In the genomic region with DNA sequence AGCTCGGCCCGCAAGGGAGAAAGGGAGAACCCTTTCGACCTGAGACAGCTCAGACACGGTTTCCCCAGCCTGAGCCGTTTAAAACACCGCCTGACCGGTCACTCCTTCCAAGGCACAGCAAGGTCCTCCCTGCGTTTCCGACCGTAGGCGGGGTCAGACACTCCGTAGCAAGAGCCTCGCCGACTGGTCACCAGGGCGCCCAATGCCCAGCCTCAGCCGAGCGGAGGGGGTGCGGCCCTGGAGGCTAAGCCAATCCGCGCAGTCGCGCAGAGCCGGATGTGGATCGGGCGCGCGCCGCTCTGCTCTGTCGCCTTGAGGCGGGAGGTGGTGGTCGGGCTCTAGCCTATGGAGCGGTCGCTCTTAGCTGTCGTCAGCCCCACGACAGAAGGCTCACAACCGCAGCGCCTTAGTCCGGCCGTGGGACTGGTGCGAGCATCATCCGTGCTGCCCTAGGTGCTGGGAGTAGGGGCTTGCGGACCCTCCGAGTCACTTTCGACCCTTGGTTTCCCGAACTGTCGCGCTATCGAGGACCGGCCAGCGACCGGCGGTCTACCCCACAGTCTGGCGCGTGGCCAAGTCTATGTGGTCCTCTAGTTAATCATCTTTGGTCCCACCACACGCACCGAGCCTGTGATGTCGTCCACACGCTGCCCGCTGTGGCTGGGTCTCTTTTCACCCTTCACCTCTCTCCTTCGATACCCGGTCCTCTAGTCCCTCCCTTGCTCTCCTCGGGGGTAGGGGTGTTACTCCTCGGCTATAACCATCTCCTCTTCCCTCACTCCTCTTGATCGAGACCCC, we compare ENCODE assay signal across 7 mouse cellular contexts. TPM values are rescaled to one million over a fixed set of nuclear protein-coding genes. Genes with fewer than 3 reads are reported as not detected.
DNase-seq lines count a peak whose midpoint lies in the region; ATAC-seq lines count a peak whose summit lies in the region.

A gene (minus strand): TSS at position 193 of the 798 bp plus-strand sequence.

- no peaks in the 10 kb centered on the region; the same call in 1 of the 2 replicates for H3K4me1 ChIP-seq in embryonic facial prominence, embryonic 11.5 days (ENCODE audit: control insufficient read depth, insufficient read depth, low read length)
- peaks cover 19% of the 10 kb centered on the region for H3K4me1 ChIP-seq in limb, embryonic 10.5 days
- H3K4me1 ChIP-seq in midbrain, embryonic 13.5 days (replicated peaks): peaks cover 24% of the 10 kb centered on the region

- no peaks in the 10 kb centered on the region for H3K27me3 ChIP-seq in embryonic facial prominence, embryonic 11.5 days (ENCODE audit: control insufficient read depth, insufficient read depth, low read length)
- no peaks in the 10 kb centered on the region for H3K27me3 ChIP-seq in limb, embryonic 10.5 days (ENCODE audit: low read depth, poor library complexity, severe bottlenecking)
- no peaks in the 10 kb centered on the region for H3K27me3 ChIP-seq in midbrain, embryonic 13.5 days

- peak; percentile 99 for ATAC-seq in embryonic facial prominence, embryonic 11.5 days (replicated peaks; ENCODE audit: insufficient number of reproducible peaks, low FRiP score, low TSS enrichment, low read depth)
- peak; percentile 75 for ATAC-seq in granulocyte monocyte progenitor cell, adult 5-6 weeks (replicated peaks; ENCODE audit: poor library complexity, severe bottlenecking)
- peak; percentile 100 for ATAC-seq in midbrain, embryonic 13.5 days

- peak within 1 kb of the TSS; percentile 80 for H3K4me2 ChIP-seq in embryonic facial prominence, embryonic 11.5 days (ENCODE audit: low read depth, low read length)
- H3K4me2 ChIP-seq in midbrain, embryonic 13.5 days (replicated peaks): peak within 1 kb of the TSS; percentile 91

- no peaks in the 10 kb centered on the region for H3K9me3 ChIP-seq in embryonic facial prominence, embryonic 11.5 days (replicated peaks; ENCODE audit: control insufficient read depth, low read length)
- no peaks in the 10 kb centered on the region for H3K9me3 ChIP-seq in limb, embryonic 10.5 days (replicated peaks)
- H3K9me3 ChIP-seq in midbrain, embryonic 13.5 days: no peaks in the 10 kb centered on the region

- H3K36me3 ChIP-seq in embryonic facial prominence, embryonic 11.5 days (replicated peaks; ENCODE audit: control insufficient read depth, insufficient read depth, low read depth, low read length): no peaks in the 10 kb centered on the region; the same call in 1 of the 2 replicates
- H3K36me3 ChIP-seq in limb, embryonic 10.5 days: peaks cover 35% of the 10 kb centered on the region
- peaks cover 31% of the 10 kb centered on the region for H3K36me3 ChIP-seq in midbrain, embryonic 13.5 days

- peak within 1 kb of the TSS; percentile 83 for H3K4me3 ChIP-seq in embryonic facial prominence, embryonic 11.5 days (ENCODE audit: low read depth, low read length)
- H3K4me3 ChIP-seq in limb, embryonic 10.5 days: peak within 1 kb of the TSS; percentile 83
- H3K4me3 ChIP-seq in midbrain, embryonic 13.5 days (replicated peaks): peak within 1 kb of the TSS; percentile 86

- peak within 1 kb of the TSS; percentile 74 for H3K9ac ChIP-seq in embryonic facial prominence, embryonic 11.5 days (replicated peaks; ENCODE audit: low read length)
- H3K9ac ChIP-seq in midbrain, embryonic 13.5 days (replicated peaks): peak within 1 kb of the TSS; percentile 86

- WGBS in embryonic facial prominence, embryonic 11.5 days: under 1% methylated on average over 63 of the region's 64 CpGs
- under 1% methylated on average over 64 of the region's 64 CpGs for WGBS in limb, embryonic 10.5 days
- 0% methylated on average over 64 of the region's 64 CpGs for WGBS in midbrain, embryonic 13.5 days

- DNase-seq in adrenal gland, postnatal 14 days: peak; percentile 99
- peak; percentile 98 for DNase-seq in embryonic facial prominence, embryonic 11.5 days (ENCODE audit: low spot score)
- peak; percentile 97 for DNase-seq in kidney, adult 11 months
- peak; percentile 97 for DNase-seq in limb, embryonic 10.5 days (ENCODE audit: low spot score)
- DNase-seq in spleen, adult 12 weeks (ENCODE audit: low spot score): peak; percentile 92

- peak within 1 kb of the TSS; percentile 71 for H3K27ac ChIP-seq in embryonic facial prominence, embryonic 11.5 days (replicated peaks; ENCODE audit: low read depth, low read length)
- peak within 1 kb of the TSS; percentile 82 for H3K27ac ChIP-seq in limb, embryonic 10.5 days
- H3K27ac ChIP-seq in midbrain, embryonic 13.5 days: peak within 1 kb of the TSS; percentile 91

RNA-seq across cellular contexts. Expression of the gene that starts here (rescaled TPM):
- total RNA-seq in adrenal gland, postnatal 14 days (2021): 85.7 and 89.8 TPM in 2 replicates
- polyA plus RNA-seq in embryonic facial prominence, embryonic 11.5 days (2014; fragmentation: Nextera tagmentation; extraction: Ambion mirVana): 153 and 163 TPM in 2 replicates
- total RNA-seq in granulocyte monocyte progenitor cell, adult 5-6 weeks (2014; fragmentation: Nextera tagmentation): 69.5 and 99.3 TPM in 2 replicates
- 174 and 218 TPM in 2 replicates for total RNA-seq in granulocyte monocyte progenitor cell, adult 5-6 weeks (2017)
- 119 and 124 TPM in 2 replicates for polyA plus RNA-seq in limb, embryonic 10.5 days (2016; fragmentation: Nextera tagmentation; extraction: Ambion mirVana)
- 162 and 172 TPM in 2 replicates for polyA plus RNA-seq in midbrain, embryonic 13.5 days (2015; fragmentation: Nextera tagmentation; extraction: Ambion mirVana)

Comparison
In these comparisons a context has a peak if more than half of its experiments do, and no peak if none do; other contexts are left out.
1. Peak in every context shown above with its lines: DNase-seq, ATAC-seq, H3K4me3 ChIP-seq and H3K27ac ChIP-seq.